Mouse (Mus musculus): Measurements from ENCODE around the gene Cnnm2.

DNA sequence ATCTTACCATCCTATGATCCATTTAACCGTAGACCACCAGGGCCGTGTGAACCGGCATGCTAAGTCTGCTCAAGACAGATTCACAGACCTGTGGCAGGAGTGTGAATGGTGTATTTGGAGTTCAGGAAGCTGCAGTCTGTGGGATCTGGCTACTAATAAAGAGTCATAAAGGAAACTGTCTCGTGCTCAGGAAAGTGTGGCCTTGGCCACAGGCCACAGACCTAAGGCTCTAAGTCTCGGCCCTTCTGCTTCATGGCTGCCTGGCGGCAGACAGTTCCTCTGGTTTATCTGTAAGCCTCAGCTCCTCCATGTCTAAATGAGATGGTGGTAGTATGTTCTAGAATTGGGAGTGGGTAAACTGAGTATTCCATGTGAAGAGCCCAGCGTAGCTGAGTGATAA lies 30.0 kb downstream of the Cnnm2 start:
- TF ChIP-seq POLR2A (IDR thresholded peaks at IDR 0.05; ENCODE audit: borderline replicate concordance, low read depth, low read length) (no peak), CTCF (IDR thresholded peaks at IDR 0.05; ENCODE audit: low read depth, low read length) (no peak)

Measured in bone marrow macrophage, adult 2 months (primary cell).